Mouse (Mus musculus): ENCODE data around the gene Kat8.
"Not testable (repeated sequence)": the region's sequence is repeated elsewhere in the genome, so short reads cannot be mapped to it uniquely, and the experiment has no call there.

Kat8 gene

GRCm38 (mm10) chr7:127931351-127932135, 19.2 kb downstream of the Kat8 start:
- DNase-seq (ENCODE audit: low read depth, low spot score): no peak

GRCm38 (mm10) chr7:127932273-127933031, 20.1 kb downstream of the Kat8 start:
- DNase-seq (ENCODE audit: low read depth, low spot score): no peak

DNA sequence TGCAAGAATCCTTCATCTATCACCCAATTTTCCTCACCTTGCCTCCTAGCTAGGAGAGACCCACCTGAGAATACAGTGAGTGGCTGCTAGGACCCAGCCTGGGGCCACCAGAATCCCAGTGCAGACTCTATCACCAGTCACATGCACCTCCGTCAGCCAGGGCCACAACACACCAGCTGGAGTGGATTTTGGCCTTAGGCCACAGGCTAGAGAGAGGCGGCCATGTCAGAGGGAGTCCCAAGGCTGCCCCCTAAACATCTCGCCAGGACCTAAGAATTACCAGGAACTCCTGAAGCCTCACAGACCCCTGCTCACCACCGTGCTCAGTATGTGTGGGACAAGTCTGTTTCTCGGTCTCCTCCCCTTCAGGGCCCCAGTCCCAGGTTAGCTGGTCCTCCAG, 21.8 kb downstream of the Kat8 start:
- DNase-seq (ENCODE audit: low read depth, low spot score): no peak

DNA sequence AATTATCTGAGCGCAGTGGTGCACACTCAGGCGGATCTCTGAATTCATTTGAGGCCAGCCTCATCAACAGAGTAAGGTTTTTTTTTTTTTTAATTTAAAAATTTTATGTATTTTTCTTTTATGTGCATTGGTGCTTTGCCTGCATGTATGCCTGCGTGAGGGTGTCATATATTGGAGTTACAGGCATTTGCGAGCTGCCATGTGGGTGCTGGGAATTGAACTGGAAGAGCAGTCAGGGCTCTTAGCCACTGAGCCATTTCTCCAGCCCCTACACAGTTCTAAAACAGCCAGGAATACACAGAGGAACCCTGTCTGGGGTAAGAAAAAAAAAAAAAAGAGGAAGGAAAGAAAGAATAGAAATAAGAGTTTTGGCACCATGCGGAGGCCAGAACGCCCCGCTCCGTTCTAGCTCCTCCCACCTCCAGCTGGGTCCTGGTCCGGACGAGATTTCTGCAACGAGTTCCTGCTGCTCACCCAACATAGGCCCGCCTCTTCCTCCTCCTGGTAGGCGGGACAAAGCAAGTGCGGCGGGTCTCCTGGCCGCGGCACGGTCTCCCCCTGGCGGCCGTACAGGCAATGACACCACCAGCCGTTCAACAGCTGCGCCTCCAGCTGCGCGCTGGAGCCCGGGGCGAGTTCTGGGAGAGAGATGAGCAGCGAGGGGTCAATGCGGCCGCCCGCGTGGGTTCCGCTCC, 22.9 kb downstream of the Kat8 start:
- peak; percentile 98 for DNase-seq (ENCODE audit: low read depth, low spot score)

- DNase-seq (ENCODE audit: low read depth, low spot score): peak; percentile 54
Observed at GRCm38 (mm10) chr7:127935748-127936159, 23.4 kb downstream of the Kat8 start.

- DNase-seq (ENCODE audit: low read depth, low spot score): no peak
Observed at GRCm38 (mm10) chr7:127936216-127936884, 24.0 kb downstream of the Kat8 start.

- DNase-seq (ENCODE audit: low read depth, low spot score): not testable (repeated sequence)
Observed at GRCm38 (mm10) chr7:127942097-127942496, 29.8 kb downstream of the Kat8 start.

DNA sequence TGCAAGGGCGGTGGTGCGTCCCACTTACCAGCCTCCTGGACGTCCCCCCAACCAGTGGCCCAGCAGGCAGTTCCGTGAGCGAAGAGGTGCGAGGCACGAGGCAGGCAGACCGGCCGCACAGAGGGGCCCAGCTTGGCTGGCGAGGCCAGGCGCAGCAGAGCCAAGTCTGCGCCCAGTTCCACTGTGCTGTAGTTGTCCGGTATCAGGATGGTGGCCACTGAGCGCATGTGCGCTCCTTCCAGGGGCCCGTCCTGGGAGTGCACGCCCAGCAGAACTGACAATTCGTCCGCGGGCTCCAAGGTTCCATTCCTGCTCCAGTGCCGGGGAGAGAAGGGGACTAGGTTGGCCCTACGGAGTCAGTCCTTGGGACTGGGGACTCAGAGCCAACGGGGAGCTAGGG, 32.3 kb downstream of the Kat8 start:
- DNase-seq (ENCODE audit: low read depth, low spot score): no peak

GRCm38 (mm10) chr7:127946470-127947023, 34.2 kb downstream of the Kat8 start, which contains the start of gene Prss36:
Gene Prss36, minus strand, starts transcription at chr7:127946725.
- DNase-seq (ENCODE audit: low read depth, low spot score): no peak

DNA sequence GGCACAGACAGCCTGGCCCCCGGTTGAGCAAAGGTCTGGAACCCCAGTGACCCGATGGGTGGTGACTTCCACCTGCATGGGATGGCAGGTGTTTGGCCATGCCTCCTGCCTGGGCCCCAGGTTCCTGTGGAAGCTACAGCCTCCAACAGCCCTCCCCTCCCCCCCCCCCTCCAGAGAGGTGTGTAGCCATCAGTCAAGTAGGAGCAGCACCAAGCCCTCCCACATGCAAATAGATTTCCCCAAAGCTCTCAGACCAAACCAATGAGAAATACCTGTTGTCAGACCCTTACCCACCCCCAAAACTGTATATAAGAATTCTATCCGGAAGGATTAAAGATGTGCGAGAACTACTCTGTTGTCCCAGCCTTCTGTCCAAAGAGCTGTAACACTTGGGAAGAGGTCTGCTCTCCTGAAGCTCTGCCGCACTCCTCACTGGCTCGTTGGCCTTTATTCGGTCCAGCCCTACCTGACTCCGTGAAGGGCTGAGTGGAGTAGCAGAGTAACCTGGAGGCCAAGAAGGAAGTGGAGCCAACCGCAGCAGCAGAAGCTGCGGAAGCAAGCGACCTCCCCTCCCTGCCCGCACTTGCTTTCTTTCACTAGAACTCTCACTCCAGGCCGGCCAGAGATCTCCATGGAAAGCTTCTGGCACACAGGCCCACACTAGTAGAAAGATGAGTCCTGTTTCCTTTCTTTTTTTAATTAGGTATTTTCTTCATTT, 40.7 kb downstream of the Kat8 start:
- no peak for DNase-seq (ENCODE audit: low read depth, low spot score)

GRCm38 (mm10) chr7:127959364-127959763, 47.0 kb downstream of the Kat8 start:
- no peak for DNase-seq (ENCODE audit: low read depth, low spot score)

DNA sequence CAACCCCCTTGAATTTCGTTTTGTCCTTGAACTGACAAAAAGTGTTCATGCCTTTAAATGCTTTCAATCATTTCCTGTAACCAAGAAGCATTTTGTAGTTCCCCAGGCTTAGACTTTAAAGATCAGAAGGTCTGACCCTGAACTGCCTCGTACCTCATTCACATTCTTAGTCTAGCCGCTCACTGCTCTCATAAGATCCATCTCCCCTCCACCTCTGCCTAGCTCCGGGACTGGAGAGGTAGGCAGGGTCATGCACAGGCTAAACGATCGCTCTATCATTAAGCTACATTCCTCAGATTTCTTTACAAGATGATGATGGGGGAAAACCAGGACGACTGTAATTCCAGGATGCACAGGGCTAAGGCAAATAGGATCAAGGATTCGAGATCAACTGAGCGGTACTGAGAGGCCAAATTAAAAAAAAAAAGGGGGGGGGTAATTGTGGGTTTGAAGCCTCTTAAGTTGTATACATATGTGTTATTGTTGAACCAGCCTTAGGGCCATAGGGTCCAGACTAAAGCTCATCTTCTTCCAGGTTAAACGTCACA, 54.1 kb downstream of the Kat8 start:
- no peak for DNase-seq (ENCODE audit: low read depth, low spot score)

- peak; percentile 97 for DNase-seq (ENCODE audit: low read depth, low spot score)
Observed at GRCm38 (mm10) chr7:127967004-127967921, 54.9 kb downstream of the Kat8 start, which contains the start of gene Fus. Gene Fus, plus strand, starts transcription at chr7:127967457.

DNA sequence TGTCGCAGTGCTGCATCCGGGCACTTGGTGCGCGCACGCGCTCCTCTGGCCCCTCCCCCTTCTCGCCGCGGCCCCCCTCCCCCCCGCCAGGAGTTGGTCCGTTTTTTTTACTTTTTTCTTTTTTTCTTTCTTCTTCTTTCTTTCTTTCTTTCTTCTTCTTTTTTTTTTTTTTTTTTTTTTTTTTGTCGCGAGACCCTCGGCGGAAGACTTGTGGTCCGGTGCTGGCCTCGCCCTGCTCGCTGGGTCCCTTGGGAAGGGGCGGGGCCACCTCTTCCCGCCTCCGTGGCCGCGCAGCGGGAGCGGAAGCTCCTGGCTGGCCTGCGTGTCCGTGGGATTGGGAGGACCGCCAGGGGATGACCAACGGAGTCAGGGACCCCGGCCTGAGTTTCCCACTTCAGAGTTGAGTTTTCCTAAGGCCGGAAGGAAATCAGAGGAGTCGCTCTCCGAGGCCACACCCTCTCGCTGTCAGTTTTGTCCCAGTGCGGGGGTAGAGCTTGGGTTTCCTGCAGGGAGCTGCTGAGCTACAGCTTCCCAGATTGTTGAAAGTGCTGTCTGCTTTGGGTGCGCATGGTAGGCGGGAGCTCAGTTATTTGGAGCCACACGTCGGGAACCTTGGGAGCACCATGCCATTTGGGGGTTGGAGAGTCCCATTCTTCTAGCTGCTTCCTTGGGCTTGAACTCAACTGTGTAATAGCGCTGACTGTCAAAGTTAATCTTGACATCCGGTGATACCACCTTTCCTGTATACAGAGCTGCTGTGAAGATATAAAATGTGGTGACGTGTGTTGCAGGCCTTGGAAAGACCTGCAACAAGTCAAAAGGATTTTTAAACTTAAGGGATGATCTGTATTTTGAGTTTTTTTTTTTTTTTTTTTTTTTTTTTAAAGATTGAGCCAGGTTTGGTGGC, 55.9 kb downstream of the Kat8 start:
- peak; percentile 84 for DNase-seq (ENCODE audit: low read depth, low spot score)

- DNase-seq (ENCODE audit: low read depth, low spot score): no peak
Observed at GRCm38 (mm10) chr7:127974413-127974930, 62.2 kb downstream of the Kat8 start.

Data from brain, adult 2 months (tissue).